Mouse (Mus musculus) intestine, embryonic 14.5 days (tissue): ENCODE measurements around the gene Sord. TPM values are rescaled to one million over a fixed set of nuclear protein-coding genes. Genes with fewer than 3 reads are reported as not detected.

Experiments
- ATAC-seq: fragments of 200-750 bp; cut with Nextera tagmentation; replicated peaks from 2 replicates; pipeline ENCODE4 v1.8.0; 2017; ENCODE audit warnings: low read depth, moderate number of reproducible peaks, moderate TSS enrichment, moderate library complexity; ENCODE audit not compliant: low FRiP score, low TSS enrichment
- DNase-seq: peaks from one replicate; pipeline ENCODE4 v3.0.0-alpha.2; 2018; ENCODE audit warnings: low spot score
- H3K27ac ChIP-seq: fragments of 300-500 bp; sonication (generic); 2 replicates; pipeline ENCODE4 v1.5.1; 2014; ENCODE audit warnings: low read depth, mild to moderate bottlenecking, control low read depth
- H3K27me3 ChIP-seq: fragments of 300-500 bp; sonication (generic); replicated peaks from 2 replicates; pipeline ENCODE4 v1.6.1; 2014; ENCODE audit warnings: low read length, control low read depth; ENCODE audit not compliant: control insufficient read depth, insufficient read depth
- H3K36me3 ChIP-seq: fragments of 300-500 bp; sonication (generic); 2 replicates; pipeline ENCODE4 v1.6.1; 2014; ENCODE audit warnings: low read length, control low read depth; ENCODE audit not compliant: control insufficient read depth, insufficient read depth
- H3K4me1 ChIP-seq: fragments of 300-500 bp; sonication (generic); replicated peaks from 2 replicates; pipeline ENCODE4 v1.6.1; 2014; ENCODE audit warnings: low read length, control low read depth, mixed read lengths; ENCODE audit not compliant: control insufficient read depth, insufficient read depth
- H3K4me2 ChIP-seq: fragments of 300-500 bp; sonication (generic); 2 replicates; pipeline ENCODE4 v1.6.1; 2014; ENCODE audit warnings: low read length
- H3K4me3 ChIP-seq: fragments of 300-500 bp; sonication (generic); 2 replicates; pipeline ENCODE4 v1.5.1; 2014; ENCODE audit warnings: low read depth, low read length, control low read depth, mixed read lengths
- H3K9ac ChIP-seq: fragments of 300-500 bp; sonication (generic); 2 replicates; pipeline ENCODE4 v1.6.1; 2014; ENCODE audit warnings: mild to moderate bottlenecking, low read length
- H3K9me3 ChIP-seq: fragments of 300-500 bp; sonication (generic); 2 replicates; pipeline ENCODE4 v1.6.1; 2016; ENCODE audit warnings: low read length, control low read depth; ENCODE audit not compliant: control insufficient read depth
- WGBS: fragments of 180-500 bp; shearing (Covaris S2); extraction: QIAGEN DNeasy Blood & Tissue Kit; methylation state at CpG from one replicate; pipeline ENCODE4 v1.1.7; 2014; 5-methylcytosine and 5-hydroxymethylcytosine counted together
- polyA plus RNA-seq: library from polyadenylated mRNA; unstranded; fragments of >200 nt; fragmentation: Nextera tagmentation; extraction: Ambion mirVana; gene quantifications from 2 replicates; pipeline ENCODE4 v1.2.1, GENCODE M21; 2014

Gene Sord
- polyA plus RNA-seq, 1 experiment from 2014 or later: 53.7 TPM

DNA sequence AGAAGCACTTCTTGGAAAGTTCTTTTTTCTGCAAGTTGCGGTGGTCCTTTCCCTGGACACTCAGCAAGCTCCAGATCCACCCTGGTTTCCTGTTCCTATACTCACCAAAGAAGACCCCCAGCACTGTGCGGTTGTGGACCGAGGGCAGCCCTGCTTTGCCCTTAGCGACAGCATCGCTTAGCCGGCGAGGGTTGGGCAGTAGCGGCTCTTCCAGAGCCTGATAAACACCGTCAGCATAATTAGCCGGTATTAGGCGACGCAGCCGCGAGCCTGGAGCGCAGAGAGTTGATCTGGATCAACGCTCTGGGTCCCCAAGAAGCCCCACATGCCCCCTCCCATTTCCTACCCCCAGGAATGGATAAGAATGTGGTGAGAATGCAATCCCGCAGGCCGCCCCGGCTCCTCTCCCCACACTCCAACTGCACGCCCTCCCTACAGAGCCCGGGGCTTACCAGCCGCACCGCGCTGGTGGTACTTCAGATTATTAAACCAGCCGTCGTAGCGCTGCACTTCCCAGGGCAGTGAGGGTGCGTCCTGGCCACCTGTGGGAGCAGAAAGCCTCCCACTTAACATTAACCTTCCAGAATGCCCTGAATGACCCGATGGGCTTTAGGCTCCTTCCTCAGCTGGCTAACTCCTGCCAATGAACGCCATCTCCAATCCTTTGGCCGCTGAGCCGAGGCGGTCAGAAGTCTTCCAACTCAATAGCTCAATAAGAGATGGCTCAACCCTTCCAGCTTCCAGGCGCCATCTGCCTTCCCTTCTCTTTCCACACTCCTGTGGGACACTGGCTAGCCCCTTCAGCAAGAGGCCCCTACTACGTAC, 62.9 kb downstream of the Sord start:
- 1% methylated on average over 35 of the region's 35 CpGs for WGBS
- no peaks in the 10 kb centered on the region for H3K36me3 ChIP-seq
- H3K27me3 ChIP-seq: peaks cover 83% of the 10 kb centered on the region
- DNase-seq: peak; percentile 58
- H3K9me3 ChIP-seq: no peaks in the 10 kb centered on the region
- no peak overlapping the region for H3K27ac ChIP-seq
- peaks cover 11% of the 10 kb centered on the region for H3K4me1 ChIP-seq
- no peak for ATAC-seq
- H3K4me3 ChIP-seq: no peak overlapping the region; the same call in 1 of the 2 replicates
- peak overlapping the region; percentile 26; the same call in 1 of the 2 replicates for H3K4me2 ChIP-seq
- no peak overlapping the region for H3K9ac ChIP-seq

GRCm38 (mm10) chr2:122298096-122298499, 63.5 kb downstream of the Sord start, which contains the start of gene Duox2:
Gene Duox2 (minus strand): TSS chr2:122298449.
- H3K4me1 ChIP-seq: peaks cover 11% of the 10 kb centered on the region
- H3K9me3 ChIP-seq: no peaks in the 10 kb centered on the region
- DNase-seq: peak; percentile 63
- H3K27me3 ChIP-seq: peaks cover 89% of the 10 kb centered on the region
- H3K9ac ChIP-seq: no peak within 1 kb of the TSS
- H3K36me3 ChIP-seq: no peaks in the 10 kb centered on the region
- no peak for ATAC-seq
- H3K4me2 ChIP-seq: peak within 1 kb of the TSS; percentile 52
- H3K4me3 ChIP-seq: peak within 1 kb of the TSS; percentile 25
- WGBS: 3% methylated on average over 13 of the region's 13 CpGs
- H3K27ac ChIP-seq: no peak within 1 kb of the TSS

DNA sequence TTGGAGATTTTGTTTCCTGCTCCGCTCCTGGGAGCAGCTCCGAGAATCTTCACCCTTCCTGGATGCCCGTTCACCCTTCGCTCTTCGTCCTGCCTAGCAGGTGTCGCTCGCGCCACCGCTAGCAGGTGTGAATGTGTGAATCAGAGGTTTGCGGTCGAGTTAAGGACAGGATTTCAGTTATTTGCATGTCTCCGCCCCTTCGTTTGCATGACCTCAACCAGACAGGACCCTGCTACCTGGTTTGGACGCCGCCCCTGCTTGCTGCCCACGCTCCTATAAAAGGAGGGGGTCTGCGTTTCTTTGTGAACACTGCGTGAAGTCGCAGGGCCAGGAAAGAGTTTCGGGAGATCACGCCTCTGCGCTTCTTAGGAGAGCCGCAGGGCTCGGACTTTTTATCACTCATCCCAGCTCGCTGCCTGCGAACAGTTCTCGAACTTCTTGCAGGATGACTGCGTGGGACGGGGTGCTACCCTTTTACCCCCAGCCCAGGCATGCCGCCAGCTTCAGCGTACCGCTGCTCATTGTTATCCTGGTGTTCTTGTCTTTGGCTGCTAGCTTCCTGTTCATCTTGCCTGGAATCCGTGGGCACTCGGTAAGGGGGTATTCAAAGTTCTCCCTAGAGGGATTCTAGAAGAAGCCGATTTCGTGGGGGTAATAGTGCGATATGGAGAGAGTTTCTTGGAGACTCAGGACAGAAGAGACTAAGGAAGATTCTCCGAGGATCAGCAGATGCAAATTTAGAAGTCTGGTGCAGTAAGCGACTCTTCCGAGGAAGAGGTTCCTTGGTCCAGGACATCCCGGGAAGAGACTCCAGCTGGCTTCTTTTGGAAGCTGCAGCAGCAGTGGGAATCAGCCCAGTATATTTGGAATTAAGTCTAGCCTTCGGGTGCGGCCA, 64.3 kb downstream of the Sord start, which contains the start of gene Duoxa2:
Duoxa2 (plus strand) TSS at position 305 of the 895 bp plus-strand sequence.
- no peak within 1 kb of the TSS for H3K9ac ChIP-seq
- WGBS: 1% methylated on average over 43 of the region's 43 CpGs

DNA sequence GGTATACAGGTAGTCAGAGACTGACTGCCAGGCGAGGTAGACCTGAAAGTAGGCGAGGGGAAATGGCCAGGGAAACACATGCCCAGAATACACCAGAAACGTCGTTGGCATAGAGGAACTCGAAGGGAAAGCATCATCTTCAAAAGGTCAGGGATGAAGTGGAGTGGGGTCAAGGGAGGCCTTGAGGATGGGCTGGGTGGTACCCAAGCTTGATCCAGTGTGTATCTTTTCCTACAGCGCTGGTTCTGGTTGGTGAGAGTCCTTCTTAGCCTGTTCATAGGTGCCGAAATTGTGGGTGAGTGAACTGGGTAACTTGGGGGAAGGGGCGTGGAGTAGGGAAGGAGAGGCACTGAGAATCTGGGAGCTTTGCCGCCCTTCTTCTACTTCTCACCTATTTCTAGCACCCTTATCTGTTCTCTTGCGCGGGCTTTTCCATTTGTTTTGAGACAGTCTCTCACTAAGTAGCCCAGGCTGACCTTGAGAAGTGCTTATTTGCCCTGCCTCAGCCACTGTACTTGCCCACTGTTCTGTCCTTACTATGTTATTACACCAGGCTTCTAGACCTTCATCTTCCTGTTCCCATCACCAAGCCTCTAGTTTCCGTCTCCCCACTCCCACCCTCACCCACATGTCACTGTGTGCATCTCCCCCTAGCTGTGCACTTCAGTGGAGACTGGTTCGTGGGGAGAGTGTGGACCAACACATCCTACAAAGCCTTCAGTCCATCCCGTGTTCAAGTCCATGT, 65.5 kb downstream of the Sord start:
- Histone ChIP-seq H3K27me3 (peaks cover 84% of the 10 kb centered on the region), H3K9me3 (no peaks in the 10 kb centered on the region), H3K36me3 (no peaks in the 10 kb centered on the region), H3K4me2 (no peak overlapping the region), H3K9ac (no peak overlapping the region), H3K4me1 (peaks cover 11% of the 10 kb centered on the region), H3K27ac (no peak overlapping the region), H3K4me3 (no peak overlapping the region)
- no peak for ATAC-seq
- 13% methylated on average over 14 of the region's 14 CpGs for WGBS
- no peak for DNase-seq

More for the DNA sequence above, 64.3 kb downstream of the Sord start, which contains the start of gene Duoxa2:
- peak; percentile 71 for DNase-seq
- H3K9me3 ChIP-seq: no peaks in the 10 kb centered on the region
- H3K36me3 ChIP-seq: no peaks in the 10 kb centered on the region
- no peak within 1 kb of the TSS for H3K27ac ChIP-seq
- peaks cover 93% of the 10 kb centered on the region for H3K27me3 ChIP-seq
- ATAC-seq: no peak
- H3K4me2 ChIP-seq: peak within 1 kb of the TSS; percentile 52
- H3K4me1 ChIP-seq: peaks cover 11% of the 10 kb centered on the region
- H3K4me3 ChIP-seq: peak within 1 kb of the TSS; percentile 25

- Histone ChIP-seq H3K27me3 (peaks cover 79% of the 10 kb centered on the region), H3K4me3 (no peak overlapping the region), H3K9me3 (no peaks in the 10 kb centered on the region), H3K9ac (no peak overlapping the region), H3K36me3 (no peaks in the 10 kb centered on the region), H3K27ac (no peak overlapping the region), H3K4me2 (peak overlapping the region; percentile 62; the same call in 1 of the 2 replicates), H3K4me1 (peaks cover 11% of the 10 kb centered on the region)
- 6% methylated on average over 14 of the region's 14 CpGs for WGBS
- ATAC-seq (no peak), DNase-seq (no peak)
These were observed 66.1 kb downstream of the Sord start for GRCm38 (mm10) chr2:122300656-122301020.

- peaks cover 81% of the 10 kb centered on the region for H3K27me3 ChIP-seq
- 1% methylated on average over 48 of the region's 48 CpGs for WGBS
- H3K9ac ChIP-seq: no peak overlapping the region
- peak overlapping the region; percentile 62 for H3K4me2 ChIP-seq
- no peaks in the 10 kb centered on the region for H3K9me3 ChIP-seq
- DNase-seq: peak; percentile 74
- ATAC-seq: 0 out of 2 replicates have a peak, but pooled peaks have one; percentile 21
- H3K36me3 ChIP-seq: no peaks in the 10 kb centered on the region
- peak overlapping the region; percentile 33 for H3K4me3 ChIP-seq
- H3K27ac ChIP-seq: no peak overlapping the region
- peaks cover 11% of the 10 kb centered on the region for H3K4me1 ChIP-seq
These were observed 66.8 kb downstream of the Sord start for GRCm38 (mm10) chr2:122301081-122301920.

DNA sequence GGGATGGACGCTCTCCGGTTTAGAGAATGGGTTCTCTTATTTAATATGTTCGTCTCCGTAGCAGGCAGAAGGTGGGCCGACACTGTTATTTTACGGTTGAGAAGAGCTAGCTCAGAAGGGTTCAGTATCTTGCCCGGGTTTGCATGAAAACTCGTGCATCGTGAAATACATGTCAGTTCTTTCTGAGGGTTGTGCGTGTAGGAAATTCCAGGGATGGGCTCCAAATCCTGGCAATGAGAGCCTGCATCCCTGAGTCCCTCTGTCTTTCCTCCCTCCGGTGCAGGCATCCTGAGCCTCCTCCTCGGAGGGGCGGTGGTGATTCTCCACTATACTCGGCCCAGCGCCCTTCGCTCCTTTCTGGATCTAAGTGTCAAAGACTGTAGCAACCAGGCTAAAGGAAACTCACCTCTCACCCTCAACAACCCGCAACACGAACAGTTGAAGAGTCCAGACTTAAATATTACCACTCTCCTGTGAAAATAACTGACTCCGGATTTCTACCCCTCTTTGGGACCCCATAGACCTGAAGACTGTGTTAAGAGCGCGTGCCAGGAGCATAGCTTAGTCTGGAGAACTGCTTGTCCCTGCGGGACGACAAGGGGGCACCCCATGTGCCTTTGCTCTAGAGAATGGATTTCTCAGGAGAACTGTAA, 67.5 kb downstream of the Sord start:
- Histone ChIP-seq H3K4me1 (peaks cover 11% of the 10 kb centered on the region), H3K9me3 (no peaks in the 10 kb centered on the region), H3K36me3 (no peaks in the 10 kb centered on the region), H3K27me3 (peaks cover 84% of the 10 kb centered on the region), H3K27ac (no peak overlapping the region), H3K4me2 (peak overlapping the region; percentile 62), H3K4me3 (peak overlapping the region; percentile 33), H3K9ac (no peak overlapping the region)
- DNase-seq: peak; percentile 69
- WGBS: 9% methylated on average over 23 of the region's 23 CpGs
- no peak for ATAC-seq
